In the genomic region with DNA sequence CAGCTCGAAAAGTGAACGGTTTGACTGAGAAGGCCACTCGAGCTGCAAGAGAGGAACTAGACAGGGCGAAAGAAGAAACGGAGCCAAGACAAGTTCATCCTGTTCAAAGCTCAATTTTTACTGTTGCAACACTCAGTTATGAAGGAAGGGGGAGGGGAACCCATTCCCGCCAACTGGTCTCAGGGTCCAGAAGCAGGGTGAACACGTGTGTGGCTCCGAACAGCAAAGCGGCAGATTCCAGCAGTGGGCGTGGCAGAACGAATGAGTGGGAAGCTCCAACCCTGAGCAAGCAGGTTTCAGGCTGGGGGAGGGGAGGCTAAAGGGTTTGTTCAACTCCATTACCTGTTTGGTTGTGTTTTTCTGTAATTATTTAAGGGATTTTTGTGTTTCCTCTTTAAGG, we compare ENCODE assay signal across 4 mouse cellular contexts.
DNase-seq lines count a peak whose midpoint lies in the region; TF ChIP-seq lines count a peak whose summit lies in the region.
"Not testable (repeated sequence)": the region's sequence is repeated elsewhere in the genome, so short reads cannot be mapped to it uniquely, and the experiment has no call there.

No protein-coding gene starts in this region.

- TF ChIP-seq POLR2A in kidney, adult 2 months (IDR thresholded peaks at IDR 0.05; ENCODE audit: low read depth, low read length): not testable (repeated sequence)

- H3K4me3 ChIP-seq in kidney, adult 2 months (ENCODE audit: insufficient read depth, low read depth, low read length): not testable (repeated sequence)

- TF ChIP-seq CTCF in kidney, adult 2 months (conservative IDR thresholded peaks at IDR 0.05; ENCODE audit: insufficient read depth, insufficient read length, low read depth, low read length): not testable (repeated sequence)

- H3K36me3 ChIP-seq in kidney, adult 2 months (ENCODE audit: control insufficient read depth, insufficient read depth, low read length): not testable (repeated sequence)

- not testable (repeated sequence) for H3K27me3 ChIP-seq in kidney, adult 2 months (replicated peaks; ENCODE audit: control insufficient read depth, insufficient read depth, low read length)

- peak; percentile 1 for DNase-seq in ZHBTc4 (ENCODE audit: low read depth, low spot score)
- DNase-seq in kidney, adult 11 months: peak; percentile 13
- peak; percentile 27 for DNase-seq in kidney, adult 2 months
- DNase-seq in kidney, adult 9 months: peak; percentile 67

- 85% methylated on average over 11 of the region's 11 CpGs for WGBS in kidney, adult 2 months

- not testable (repeated sequence) for H3K27ac ChIP-seq in kidney, adult 2 months (ENCODE audit: insufficient read depth, low read depth, low read length)

- not testable (repeated sequence) for H3K4me1 ChIP-seq in kidney, adult 2 months (ENCODE audit: control insufficient read depth, insufficient read depth, low read length)

Comparison
In these comparisons a context has a peak if more than half of its experiments do, and no peak if none do; other contexts are left out.
1. DNase-seq: peak in every context shown above with its lines; median percentile 67 in kidney, adult 9 months; 27 in kidney, adult 2 months; 13 in kidney, adult 11 months; 1 in ZHBTc4.